Mouse (Mus musculus): Measurements from ENCODE around the gene Platr17. TPM values are rescaled to one million over a fixed set of nuclear protein-coding genes. Genes with fewer than 3 reads are reported as not detected.
"Not testable (repeated sequence)": the region's sequence is repeated elsewhere in the genome, so short reads cannot be mapped to it uniquely, and the experiment has no call there.

Gene Platr17
- total RNA-seq, 2 experiments from 2014 or later: not detected

DNA sequence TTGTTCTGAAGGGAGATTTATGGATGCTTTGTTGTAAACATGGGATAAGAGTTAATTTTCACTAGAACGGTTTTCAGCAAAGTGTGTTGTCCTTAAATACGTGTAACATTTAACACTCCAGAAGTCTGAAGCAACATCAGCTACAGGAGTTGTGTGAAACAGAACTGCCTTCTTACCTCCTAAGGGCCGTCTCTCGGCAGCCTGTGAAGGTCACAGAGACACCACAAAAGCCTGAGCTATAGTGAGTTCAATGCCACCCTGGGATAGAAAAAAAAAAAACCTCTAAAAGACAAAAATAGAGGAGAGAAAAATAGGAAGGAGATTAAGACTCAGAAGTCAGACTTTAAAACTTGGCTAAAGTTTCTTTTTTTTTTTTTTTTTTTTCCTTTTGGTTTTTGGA is 2.9 kb upstream of the Platr17 start:
- no peak for DNase-seq (ENCODE audit: extremely low spot score in 1 of 2, low spot score in 1 of 2)

GRCm38 (mm10) chr17:33902491-33902890 is 2.4 kb upstream of the Platr17 start:
- DNase-seq (ENCODE audit: extremely low spot score in 1 of 2, low spot score in 1 of 2): no peak

DNA sequence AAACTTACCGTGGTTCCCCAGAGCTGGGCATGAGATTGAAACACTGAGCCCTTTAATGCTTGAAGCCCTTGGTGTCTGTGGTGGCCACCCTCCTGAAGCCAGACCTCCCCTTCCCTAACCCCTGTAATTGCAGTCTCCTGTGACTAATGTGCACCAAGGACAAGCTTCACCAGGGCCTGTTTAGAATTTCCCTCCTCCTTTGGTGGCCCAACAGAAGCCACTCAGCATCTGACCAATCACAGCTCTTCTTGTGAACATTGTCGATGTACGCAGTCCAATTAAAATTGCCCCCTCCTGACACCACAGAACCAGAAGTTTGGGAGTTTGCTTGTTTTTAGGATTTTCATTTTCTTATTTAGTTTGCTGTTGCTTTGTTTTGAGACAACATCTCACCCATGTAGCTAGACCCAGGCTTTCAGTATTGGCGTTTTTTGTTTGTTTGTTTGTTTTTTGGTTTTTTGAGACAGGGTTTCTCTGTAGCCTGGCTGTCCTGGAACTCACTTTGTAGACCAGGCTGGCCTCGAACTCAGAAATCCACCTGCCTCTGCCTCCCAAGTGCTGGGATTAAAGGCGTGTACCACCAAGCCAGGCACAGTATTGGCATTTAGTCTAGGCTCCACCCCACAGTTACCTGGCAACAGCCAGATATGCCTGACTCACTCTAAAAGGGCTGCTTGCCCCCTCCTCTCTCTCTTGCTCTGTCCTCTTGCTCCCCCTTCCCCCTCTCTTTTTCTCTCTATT is 854 bp upstream of the Platr17 start:
- DNase-seq (ENCODE audit: extremely low spot score in 1 of 2, low spot score in 1 of 2): not testable (repeated sequence)

DNA sequence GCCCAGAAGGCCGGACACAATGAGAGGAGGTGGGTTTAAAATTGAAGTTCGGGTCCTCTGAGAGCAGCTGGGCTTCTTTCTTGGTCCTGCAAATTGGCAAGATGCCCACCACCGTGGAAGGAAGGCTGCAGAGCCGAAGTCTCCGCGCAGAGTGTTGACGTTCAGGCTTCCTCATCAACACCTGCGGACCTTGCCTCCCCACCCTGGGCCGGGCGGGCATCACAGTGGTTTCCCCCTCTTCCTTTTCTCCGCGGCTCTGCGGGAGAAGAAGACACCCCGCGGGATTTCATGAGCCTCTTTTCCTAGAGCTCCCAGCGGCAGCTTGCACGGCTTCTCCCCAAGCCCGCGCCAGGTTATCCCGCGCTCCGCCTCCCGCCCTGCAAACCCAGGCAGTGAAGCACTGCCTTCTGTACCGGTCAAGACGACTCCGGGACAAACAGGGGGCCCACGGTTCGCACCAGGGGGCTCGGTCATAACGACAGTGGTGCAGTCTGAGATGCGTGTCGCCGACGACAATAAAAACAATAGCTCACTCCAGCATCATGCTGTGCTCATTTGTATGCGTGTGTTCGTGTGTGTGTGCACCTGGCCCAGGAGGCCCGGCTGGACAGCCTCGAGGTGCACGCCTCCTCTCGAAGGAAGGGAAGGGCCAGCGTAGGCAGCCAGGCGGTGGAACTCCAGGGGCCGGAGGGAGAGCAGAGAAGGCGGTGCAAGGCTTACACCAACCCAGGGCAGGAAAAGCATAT is 3.6 kb downstream of the Platr17 start:
- DNase-seq (ENCODE audit: extremely low spot score in 1 of 2, low spot score in 1 of 2): peak; percentile 36 to 48

GRCm38 (mm10) chr17:33909077-33909868 is 4.3 kb downstream of the Platr17 start, which contains the start of gene Daxx:
Daxx (plus strand) TSS chr17:33909414.
- DNase-seq (ENCODE audit: extremely low spot score in 1 of 2, low spot score in 1 of 2): peak; percentile 91 to 96

DNA sequence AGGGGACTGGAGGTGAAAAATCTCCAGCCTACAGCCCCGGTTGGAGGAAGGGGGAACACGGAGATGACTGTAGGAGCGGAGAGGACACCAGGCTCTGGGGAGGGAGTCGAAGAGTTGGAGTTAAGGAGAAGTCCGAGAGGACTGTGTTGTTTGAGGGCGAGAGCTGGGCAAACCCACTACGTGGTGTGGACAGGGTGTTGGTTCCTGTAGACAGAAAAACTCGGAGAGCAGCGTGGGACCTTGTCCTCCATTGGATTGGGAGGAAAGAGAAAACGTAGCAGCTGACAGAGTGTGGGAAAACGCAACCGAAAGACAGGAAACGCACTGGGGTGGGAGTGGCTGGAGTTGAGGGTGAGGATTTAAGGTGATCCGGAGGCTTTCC is 4.9 kb downstream of the Platr17 start:
- no peak for DNase-seq (ENCODE audit: extremely low spot score in 1 of 2, low spot score in 1 of 2)

- no peak for DNase-seq (ENCODE audit: extremely low spot score in 1 of 2, low spot score in 1 of 2)
These were observed 5.6 kb downstream of the Platr17 start for GRCm38 (mm10) chr17:33910346-33911051.

- no peak for DNase-seq (ENCODE audit: extremely low spot score in 1 of 2, low spot score in 1 of 2)
These were observed 6.3 kb downstream of the Platr17 start for GRCm38 (mm10) chr17:33911052-33911812.

GRCm38 (mm10) chr17:33911813-33912414 is 7.0 kb downstream of the Platr17 start:
- no peak for DNase-seq (ENCODE audit: extremely low spot score in 1 of 2, low spot score in 1 of 2)

GRCm38 (mm10) chr17:33913264-33913663 is 8.3 kb downstream of the Platr17 start:
- DNase-seq (ENCODE audit: extremely low spot score in 1 of 2, low spot score in 1 of 2): no peak

DNA sequence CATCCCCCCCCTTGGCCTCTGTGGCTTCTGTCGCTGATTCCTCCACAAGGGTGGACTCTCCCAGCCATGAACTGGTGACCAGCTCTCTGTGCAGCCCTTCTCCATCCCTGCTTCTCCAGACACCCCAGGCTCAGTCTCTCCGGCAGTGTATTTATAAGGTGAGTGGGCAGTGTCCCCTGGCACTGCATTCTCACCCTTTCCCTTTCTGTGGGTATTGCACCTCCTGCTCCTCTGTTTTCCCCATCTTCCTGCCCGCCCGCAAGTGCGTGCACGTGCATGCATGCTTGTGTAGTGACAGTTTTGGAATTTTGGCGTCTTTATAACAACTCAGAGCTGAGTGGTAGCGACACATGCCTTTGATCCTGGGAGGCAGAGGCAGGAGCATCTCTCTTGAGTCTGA is 9.0 kb downstream of the Platr17 start:
- no peak for DNase-seq (ENCODE audit: extremely low spot score in 1 of 2, low spot score in 1 of 2)

DNA sequence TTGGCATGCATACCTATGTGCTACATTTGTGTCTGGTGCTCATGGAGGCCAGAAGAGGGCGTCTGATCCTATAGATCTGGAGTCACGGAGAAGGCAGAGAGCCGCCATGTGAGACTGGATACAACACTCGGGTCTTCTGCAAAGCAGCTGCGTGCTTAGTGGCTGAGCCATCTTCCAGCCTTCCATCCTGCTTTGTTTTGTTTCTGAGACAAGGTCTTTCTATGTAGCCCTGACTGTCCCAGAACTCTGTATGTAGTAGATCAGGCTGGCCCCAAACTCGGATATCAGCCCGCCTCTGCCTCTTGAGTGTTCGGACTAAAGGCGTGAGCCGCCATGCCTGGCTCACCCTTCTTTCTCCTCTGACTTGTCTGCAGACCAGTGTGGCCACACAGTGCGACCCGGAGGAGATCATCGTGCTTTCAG is 10.0 kb downstream of the Platr17 start:
- no peak for DNase-seq (ENCODE audit: extremely low spot score in 1 of 2, low spot score in 1 of 2)

- DNase-seq (ENCODE audit: extremely low spot score in 1 of 2, low spot score in 1 of 2): peak; percentile 83 to 85
These were observed 10.8 kb downstream of the Platr17 start, which contains the start of the genes Tapbp and Zbtb22 for GRCm38 (mm10) chr17:33915671-33916250. Tapbp (plus strand) TSS chr17:33915899. Zbtb22 (plus strand) TSS chr17:33915904.

DNA sequence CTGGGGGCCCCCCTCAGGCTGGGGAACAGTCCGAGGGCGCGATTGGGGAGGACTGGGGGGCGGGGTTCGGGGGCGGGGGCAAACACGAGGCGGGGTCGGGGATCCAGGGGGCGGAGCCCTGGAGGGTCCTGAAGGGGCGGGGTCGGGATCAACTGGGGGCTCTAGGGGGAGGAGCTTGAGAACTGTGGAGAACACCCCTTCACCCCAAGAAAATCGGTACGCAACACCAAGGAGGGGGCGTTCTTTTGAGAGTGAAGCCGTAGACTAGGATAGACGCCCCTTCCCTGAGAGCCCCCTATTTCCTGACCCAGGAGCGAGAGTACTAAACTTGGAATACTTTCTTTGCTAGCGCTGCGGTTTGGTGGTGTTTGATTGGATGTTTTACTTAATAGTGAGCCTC is 11.4 kb downstream of the Platr17 start:
- no peak for DNase-seq (ENCODE audit: extremely low spot score in 1 of 2, low spot score in 1 of 2)

DNA sequence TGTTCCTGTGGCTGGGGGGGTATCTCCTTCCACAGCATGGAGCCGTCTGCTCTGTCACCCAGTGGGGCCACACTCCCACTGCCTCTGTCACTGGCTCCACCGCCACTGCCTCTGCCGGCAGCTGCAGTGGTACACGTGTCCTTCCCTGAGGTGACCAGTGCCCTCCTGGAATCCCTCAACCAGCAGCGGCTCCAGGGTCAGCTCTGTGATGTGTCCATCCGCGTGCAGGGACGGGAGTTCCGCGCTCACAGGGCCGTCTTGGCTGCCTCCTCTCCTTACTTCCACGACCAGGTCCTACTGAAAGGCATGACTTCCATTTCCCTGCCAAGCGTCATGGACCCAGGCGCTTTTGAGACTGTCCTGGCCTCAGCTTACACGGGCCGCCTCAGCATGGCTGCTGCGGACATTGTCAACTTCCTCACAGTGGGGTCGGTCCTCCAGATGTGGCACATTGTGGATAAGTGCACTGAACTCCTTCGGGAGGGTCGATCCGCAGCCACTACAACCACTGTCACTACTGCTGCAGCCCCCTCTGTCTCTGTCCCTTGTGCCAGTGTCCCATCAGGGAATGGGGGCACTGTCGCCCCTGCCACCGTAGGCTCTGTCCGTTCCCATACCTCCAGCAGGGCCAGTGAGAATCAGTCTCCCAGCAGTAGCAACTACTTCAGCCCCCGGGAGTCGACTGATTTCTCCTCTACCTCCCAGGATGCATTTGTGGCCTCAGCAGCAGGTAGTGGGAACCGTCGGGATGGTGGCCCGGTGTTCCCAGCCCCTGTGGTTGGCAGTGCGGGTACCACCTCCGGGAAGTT is 12.1 kb downstream of the Platr17 start:
- no peak for DNase-seq (ENCODE audit: extremely low spot score in 1 of 2, low spot score in 1 of 2)

DNA sequence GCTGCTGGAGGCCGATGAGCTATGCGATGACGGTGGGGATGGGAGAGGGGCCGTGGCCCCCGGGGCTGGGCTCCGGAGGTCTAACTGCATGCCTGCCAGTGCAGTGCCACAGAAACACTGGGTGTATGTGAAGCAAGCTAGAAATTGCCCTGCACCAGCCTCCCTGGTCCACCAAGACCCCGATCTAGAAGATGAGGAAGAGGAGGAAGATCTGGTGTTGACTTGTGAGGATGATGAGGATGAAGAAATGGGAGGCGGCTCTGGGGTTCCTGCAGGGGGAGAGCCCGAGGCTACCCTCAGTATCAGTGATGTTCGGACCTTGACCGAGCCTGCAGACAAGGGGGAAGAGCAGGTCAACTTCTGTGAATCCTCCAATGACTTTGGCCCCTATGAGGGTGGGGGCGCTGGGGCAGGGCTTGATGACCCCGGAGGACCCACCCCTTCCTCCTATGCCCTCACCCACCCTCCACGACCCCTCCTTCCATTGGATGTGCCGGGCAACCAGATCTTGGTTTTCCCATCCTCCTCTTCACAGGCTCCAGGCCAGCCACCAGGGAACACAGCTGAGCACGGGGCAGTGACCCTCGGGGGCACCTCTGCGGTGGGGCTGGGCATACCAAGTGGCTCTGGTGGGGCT is 12.8 kb downstream of the Platr17 start:
- DNase-seq (ENCODE audit: extremely low spot score in 1 of 2, low spot score in 1 of 2): no peak

Data from layer of hippocampus, postnatal 25 days (tissue).